Mouse (Mus musculus): ENCODE results near the gene Hoxd1. TPM values are rescaled to one million over a fixed set of nuclear protein-coding genes. Genes with fewer than 3 reads are reported as not detected.

The Hoxd1 gene
- polyA plus RNA-seq, 1 experiment from 2014 or later = not detected

DNA sequence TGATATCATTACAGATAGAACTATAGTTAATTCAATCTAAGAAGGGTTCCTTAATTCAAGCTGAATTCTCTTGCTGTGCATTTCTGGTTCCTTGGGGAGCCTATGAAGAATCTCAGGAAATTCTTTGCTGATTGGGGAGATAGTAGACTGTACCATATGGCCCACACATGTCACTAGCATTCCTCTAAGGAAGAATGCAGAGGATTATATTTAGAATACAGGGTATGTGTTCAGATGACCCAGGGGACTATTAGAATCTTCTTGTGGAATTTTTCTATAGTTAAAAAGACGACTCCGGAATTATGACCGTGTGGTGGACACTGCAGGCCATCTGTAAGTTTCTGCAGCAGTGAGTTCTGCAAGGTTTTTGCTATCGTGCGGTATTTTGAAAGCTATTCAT, 18.6 kb downstream of the Hoxd1 start:
- no peak overlapping the region for H3K9ac ChIP-seq (ENCODE audit: low read length)
- ATAC-seq (ENCODE audit: insufficient read depth, low FRiP score) = no peak
- H3K4me2 ChIP-seq (ENCODE audit: low read depth, low read length) = no peak overlapping the region
- WGBS = 71% methylated on average over 5 of the region's 5 CpGs
- no peaks in the 10 kb centered on the region for H3K9me3 ChIP-seq (replicated peaks; ENCODE audit: control insufficient read depth, low read length)
- peaks cover 5% of the 10 kb centered on the region; the same call in 1 of the 2 replicates for H3K27me3 ChIP-seq (ENCODE audit: control insufficient read depth, insufficient read depth, low read length)
- H3K36me3 ChIP-seq (ENCODE audit: control insufficient read depth, insufficient read depth, low read length) = no peaks in the 10 kb centered on the region
- H3K4me3 ChIP-seq (replicated peaks; ENCODE audit: low read length) = no peak overlapping the region
- H3K4me1 ChIP-seq (ENCODE audit: control insufficient read depth, insufficient read depth, low read length) = no peaks in the 10 kb centered on the region
- no peak overlapping the region for H3K27ac ChIP-seq (ENCODE audit: low read length)

DNA sequence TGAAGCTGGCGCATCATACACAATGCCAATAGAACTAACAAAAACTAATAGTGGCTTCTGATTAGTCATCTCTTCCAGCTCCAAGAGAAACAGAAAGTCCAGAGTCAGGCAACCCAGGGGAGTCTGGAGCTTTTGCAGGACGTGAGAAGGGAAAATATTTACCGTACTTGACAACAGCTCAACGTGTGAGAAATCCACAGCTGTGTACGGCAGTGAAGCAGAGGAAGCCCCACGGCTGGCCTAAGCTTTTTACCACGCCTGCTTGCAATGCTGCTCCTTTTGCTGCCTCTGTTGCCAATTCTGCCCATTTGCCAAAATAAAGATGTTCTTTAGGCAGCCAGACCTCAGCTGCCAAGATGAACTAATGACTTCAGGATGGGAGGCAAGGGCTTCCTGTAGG, 32.8 kb downstream of the Hoxd1 start:
- Histone ChIP-seq H3K4me2 (ENCODE audit: low read depth, low read length) (no peak overlapping the region), H3K9me3 (replicated peaks; ENCODE audit: control insufficient read depth, low read length) (no peaks in the 10 kb centered on the region), H3K4me1 (ENCODE audit: control insufficient read depth, insufficient read depth, low read length) (no peaks in the 10 kb centered on the region), H3K27ac (ENCODE audit: low read length) (no peak overlapping the region), H3K4me3 (replicated peaks; ENCODE audit: low read length) (no peak overlapping the region), H3K9ac (ENCODE audit: low read length) (no peak overlapping the region), H3K27me3 (ENCODE audit: control insufficient read depth, insufficient read depth, low read length) (no peaks in the 10 kb centered on the region), H3K36me3 (ENCODE audit: control insufficient read depth, insufficient read depth, low read length) (no peaks in the 10 kb centered on the region)
- WGBS = 35% methylated on average over 7 of the region's 7 CpGs
- ATAC-seq (ENCODE audit: insufficient read depth, low FRiP score) = no peak

DNA sequence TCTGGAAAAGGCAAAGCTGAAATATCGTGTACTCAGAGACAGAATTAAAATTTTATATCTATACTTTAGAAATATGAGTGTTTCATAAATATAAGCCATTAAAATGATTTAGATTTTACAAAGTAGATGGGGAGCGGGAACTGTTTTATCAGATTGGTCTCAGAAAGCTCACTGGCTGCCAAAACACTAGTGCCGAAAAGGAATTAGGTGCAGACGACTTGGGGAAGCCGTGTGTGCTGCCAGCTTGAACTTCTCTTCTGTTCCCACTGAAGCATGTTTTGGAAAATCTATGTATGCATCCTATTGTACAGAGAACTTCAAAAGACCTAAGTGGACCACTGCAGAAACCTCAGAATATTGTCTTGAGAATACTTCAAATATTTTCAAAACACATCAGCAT, 45.7 kb downstream of the Hoxd1 start:
- Histone ChIP-seq H3K36me3 (ENCODE audit: control insufficient read depth, insufficient read depth, low read length) (no peaks in the 10 kb centered on the region), H3K4me3 (replicated peaks; ENCODE audit: low read length) (no peak overlapping the region), H3K9me3 (replicated peaks; ENCODE audit: control insufficient read depth, low read length) (no peaks in the 10 kb centered on the region), H3K9ac (ENCODE audit: low read length) (no peak overlapping the region), H3K27me3 (ENCODE audit: control insufficient read depth, insufficient read depth, low read length) (no peaks in the 10 kb centered on the region), H3K27ac (ENCODE audit: low read length) (no peak overlapping the region), H3K4me1 (ENCODE audit: control insufficient read depth, insufficient read depth, low read length) (no peaks in the 10 kb centered on the region), H3K4me2 (ENCODE audit: low read depth, low read length) (no peak overlapping the region)
- ATAC-seq (ENCODE audit: insufficient read depth, low FRiP score) = no peak
- 68% methylated on average over 5 of the region's 5 CpGs for WGBS

MicroRNA genes within 50 kb of the gene (microRNA counts, 519-probe panel; counts per million panel counts)
- 2,694 counts per million, percentile 59 among the panel's probes with 10 or more counts for microRNA mmu-miR-10b

Small RNAs within 50 kb of the gene (microRNA-seq; reads per million reads assigned to microRNA genes)
- gene Mir10b = 4,203 reads per million, percentile 89 among the genes with 10 or more reads in this experiment

Other genes starting within 250 kb of the Hoxd1 start
- 18.0 and 19.1 TPM in 2 replicates for gene Lnpk, start 183.5 kb upstream of the Hoxd1 start, polyA plus RNA-seq (2015; fragmentation: Nextera tagmentation; extraction: Ambion mirVana)
- gene Evx2, start 103.4 kb upstream of the Hoxd1 start, polyA plus RNA-seq (2015; fragmentation: Nextera tagmentation; extraction: Ambion mirVana) = not detected in 2 replicates
- gene Hoxd13, start 94.7 kb upstream of the Hoxd1 start, polyA plus RNA-seq (2015; fragmentation: Nextera tagmentation; extraction: Ambion mirVana) = 0.20 TPM in 1 of 2 replicates, not detected in the other
- gene Hoxd12, start 88.0 kb upstream of the Hoxd1 start, polyA plus RNA-seq (2015; fragmentation: Nextera tagmentation; extraction: Ambion mirVana) = 0.05 and 0.11 TPM in 2 replicates
- gene Hoxd11, start 83.4 kb upstream of the Hoxd1 start, polyA plus RNA-seq (2015; fragmentation: Nextera tagmentation; extraction: Ambion mirVana) = 0.17 TPM in 1 of 2 replicates, not detected in the other
- 0.21 TPM in 1 of 2 replicates, not detected in the other for gene Hoxd10, start 71.1 kb upstream of the Hoxd1 start, polyA plus RNA-seq (2015; fragmentation: Nextera tagmentation; extraction: Ambion mirVana)
- 0.41 and 0.53 TPM in 2 replicates for gene Hoxd9, start 65.3 kb upstream of the Hoxd1 start, polyA plus RNA-seq (2015; fragmentation: Nextera tagmentation; extraction: Ambion mirVana)
- gene Hoxd8, start 58.4 kb upstream of the Hoxd1 start, polyA plus RNA-seq (2015; fragmentation: Nextera tagmentation; extraction: Ambion mirVana) = 1.7 and 2.8 TPM in 2 replicates
- gene Hoxd3, start 51.1 kb upstream of the Hoxd1 start, polyA plus RNA-seq (2015; fragmentation: Nextera tagmentation; extraction: Ambion mirVana) = 7.4 and 9.2 TPM in 2 replicates
- 0.29 and 0.39 TPM in 2 replicates for gene Hoxd4, start 51.1 kb upstream of the Hoxd1 start, polyA plus RNA-seq (2015; fragmentation: Nextera tagmentation; extraction: Ambion mirVana)
- gene Gm28230, start 36.3 kb upstream of the Hoxd1 start, polyA plus RNA-seq (2015; fragmentation: Nextera tagmentation; extraction: Ambion mirVana) = 0.10 and 0.13 TPM in 2 replicates
- gene Mtx2, start 62.8 kb downstream of the Hoxd1 start, polyA plus RNA-seq (2015; fragmentation: Nextera tagmentation; extraction: Ambion mirVana) = 86.4 and 93.0 TPM in 2 replicates

Measured in stomach, embryonic 16.5 days (tissue).